Mouse (Mus musculus) WW6 (cell line): Measurements from ENCODE around the gene Map1s.
A peak's percentile ranks its signal among the peaks of the same experiment; 100 is the strongest.
"Not testable (repeated sequence)": the region's sequence is repeated elsewhere in the genome, so short reads cannot be mapped to it uniquely, and the experiment has no call there.

Experiments used
- DNase-seq: peaks from one replicate; pipeline ENCODE4 v3.0.0-alpha.2; 2013; ENCODE audit warnings: low read depth, low spot score

Gene Map1s

GRCm38 (mm10) chr8:70878178-70878577, 27.6 kb upstream of the Map1s start:
- DNase-seq = no peak

- DNase-seq = no peak
Measured at GRCm38 (mm10) chr8:70879500-70879899, 26.2 kb upstream of the Map1s start.

- no peak for DNase-seq
Measured at GRCm38 (mm10) chr8:70880126-70880525, 25.6 kb upstream of the Map1s start.

GRCm38 (mm10) chr8:70880546-70880945, 25.2 kb upstream of the Map1s start:
- no peak for DNase-seq

- DNase-seq = no peak
Measured at GRCm38 (mm10) chr8:70884186-70884585, 21.5 kb upstream of the Map1s start.

- no peak for DNase-seq
Measured at GRCm38 (mm10) chr8:70884683-70885082, 21.0 kb upstream of the Map1s start.

GRCm38 (mm10) chr8:70885612-70886011, 20.1 kb upstream of the Map1s start:
- no peak for DNase-seq

GRCm38 (mm10) chr8:70887669-70888068, 18.1 kb upstream of the Map1s start:
- DNase-seq = no peak

GRCm38 (mm10) chr8:70890656-70891055, 15.1 kb upstream of the Map1s start:
- no peak for DNase-seq

GRCm38 (mm10) chr8:70891356-70891755, 14.4 kb upstream of the Map1s start:
- DNase-seq = no peak

GRCm38 (mm10) chr8:70892022-70892895, 13.5 kb upstream of the Map1s start, which contains the start of gene Slc5a5:
Slc5a5 (minus strand) TSS chr8:70892757.
- DNase-seq = no peak

- DNase-seq = no peak
Measured at GRCm38 (mm10) chr8:70892896-70893655, 12.7 kb upstream of the Map1s start.

- no peak for DNase-seq
Measured at GRCm38 (mm10) chr8:70893656-70894384, 11.9 kb upstream of the Map1s start.

GRCm38 (mm10) chr8:70894385-70894720, 11.4 kb upstream of the Map1s start:
- no peak for DNase-seq

- DNase-seq = no peak
Measured at GRCm38 (mm10) chr8:70894771-70895545, 10.8 kb upstream of the Map1s start.

GRCm38 (mm10) chr8:70895571-70896259, 10.0 kb upstream of the Map1s start:
- not testable (repeated sequence) for DNase-seq

GRCm38 (mm10) chr8:70896316-70897020, 9.3 kb upstream of the Map1s start:
- DNase-seq = no peak

- peak; percentile 98 for DNase-seq
Measured at GRCm38 (mm10) chr8:70897021-70897680, 8.6 kb upstream of the Map1s start, which contains the start of gene Rpl18a. Rpl18a (minus strand) TSS chr8:70897412.

- no peak for DNase-seq
Measured at GRCm38 (mm10) chr8:70897681-70898413, 7.9 kb upstream of the Map1s start.
